ENCODE assay signal across 16 mouse cellular contexts in the genomic region with DNA sequence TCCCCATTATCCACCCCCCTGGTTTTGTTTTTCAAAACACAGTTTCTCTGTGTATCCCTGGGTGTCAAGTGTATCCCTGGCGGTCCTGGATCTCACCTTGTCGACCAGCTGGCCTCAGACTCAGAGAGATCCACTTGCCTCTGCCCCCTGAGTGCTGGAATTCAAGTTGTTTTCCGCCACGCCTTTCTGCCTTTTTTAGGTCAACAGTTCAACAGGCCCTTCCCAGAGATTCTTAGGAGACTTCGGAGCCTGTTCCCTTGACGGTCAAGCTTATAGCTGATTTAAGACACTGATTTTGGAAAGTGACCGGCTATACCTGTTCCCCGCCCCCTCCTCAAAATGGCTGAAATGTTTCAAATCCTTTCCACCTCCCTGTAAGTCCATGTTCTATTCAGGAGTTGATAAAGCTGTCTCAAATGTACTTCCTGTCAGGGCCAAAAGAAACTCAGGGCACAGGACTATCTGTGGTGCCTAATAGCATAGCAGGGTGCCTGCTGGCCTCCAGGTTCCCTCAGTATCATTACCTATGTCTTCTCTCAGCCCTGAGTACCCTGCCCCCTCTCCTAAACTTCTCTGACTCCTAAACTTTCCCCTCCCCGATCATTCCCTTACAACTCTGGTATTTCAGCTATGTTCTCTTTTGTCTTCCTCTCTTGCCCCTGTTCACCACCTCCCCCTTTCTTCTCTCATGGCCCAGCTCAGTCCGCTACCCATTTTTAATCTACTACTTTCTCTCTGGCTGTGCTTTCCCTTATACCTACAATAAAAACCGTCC. TPM values are rescaled to one million over a fixed set of nuclear protein-coding genes. Genes with fewer than 3 reads are reported as not detected.
"Had no signal": no experiment of that assay in that cellular context is flagged by ENCODE, and none has a peak within 500 bp of the region (broad histone marks: within the 10 kb centered on the region; RNA-seq: fewer than 3 reads in every experiment).

No protein-coding gene starts in this region.

- ATAC-seq: lung, postnatal 0 days; midbrain, embryonic 16.5 days had no signal

- H3K4me2 ChIP-seq: liver, embryonic 11.5 days; liver, embryonic 15.5 days; midbrain, embryonic 11.5 days; neural tube, embryonic 13.5 days had no signal

- H3K9ac ChIP-seq: liver, embryonic 15.5 days; neural tube, embryonic 13.5 days had no signal

- H3K36me3 ChIP-seq: limb, embryonic 10.5 days; liver, embryonic 15.5 days; neural tube, embryonic 13.5 days had no signal

- H3K27ac ChIP-seq: kidney, postnatal 0 days; left cerebral cortex, adult 2 months; limb, embryonic 10.5 days; liver, embryonic 15.5 days; neural tube, embryonic 13.5 days had no signal

- H3K9me3 ChIP-seq: limb, embryonic 10.5 days; liver, embryonic 15.5 days; neural tube, embryonic 13.5 days had no signal

- DNase-seq: kidney, adult 11 months; lung, adult 2 months; lung, postnatal 4 days; retina, postnatal 1 day; right cerebral cortex, postnatal 4 days; spleen, adult 18-20 months; thymus, postnatal 36 days had no signal

- H3K4me3 ChIP-seq: left cerebral cortex, adult 2 months; limb, embryonic 10.5 days; liver, embryonic 15.5 days; neural tube, embryonic 13.5 days had no signal

- H3K27me3 ChIP-seq: liver, embryonic 15.5 days; neural tube, embryonic 13.5 days had no signal

- H3K4me1 ChIP-seq: limb, embryonic 10.5 days; neural tube, embryonic 13.5 days had no signal

RNA-seq across cellular contexts. Expression of a gene that starts 3.9 kb away (rescaled TPM):
- polyA plus RNA-seq: limb, embryonic 10.5 days had no signal

RNA-seq across cellular contexts. Expression of a gene that starts 9.7 kb away (rescaled TPM):
- total RNA-seq: left cerebral cortex, adult 2 months had no signal
